Mouse (Mus musculus) ovary, postnatal 14 days (tissue): ENCODE measurements around the gene Ankrd34a.

Experiments
- DNase-seq: peaks from one replicate; pipeline ENCODE4 v3.0.0; 2022; ENCODE audit warnings: low spot score

The Ankrd34a gene

GRCm38 (mm10) chr3:96563267-96563666 lies 33.2 kb upstream of the Ankrd34a start:
- no peak for DNase-seq

GRCm38 (mm10) chr3:96563911-96564632 lies 32.4 kb upstream of the Ankrd34a start:
- no peak for DNase-seq

GRCm38 (mm10) chr3:96564633-96565032 lies 31.8 kb upstream of the Ankrd34a start:
- no peak for DNase-seq

- no peak for DNase-seq
Measured at GRCm38 (mm10) chr3:96565105-96565504, 31.3 kb upstream of the Ankrd34a start.

GRCm38 (mm10) chr3:96566661-96567450 lies 29.6 kb upstream of the Ankrd34a start:
- no peak for DNase-seq

- no peak for DNase-seq
Measured at GRCm38 (mm10) chr3:96568605-96569004, 27.8 kb upstream of the Ankrd34a start.

- DNase-seq, result no peak
Measured at GRCm38 (mm10) chr3:96569506-96569905, 26.9 kb upstream of the Ankrd34a start.

GRCm38 (mm10) chr3:96569966-96570605 lies 26.4 kb upstream of the Ankrd34a start:
- DNase-seq, result no peak

GRCm38 (mm10) chr3:96570643-96571042 lies 25.8 kb upstream of the Ankrd34a start:
- no peak for DNase-seq

- DNase-seq, result no peak
Measured at GRCm38 (mm10) chr3:96571336-96571735, 25.1 kb upstream of the Ankrd34a start.

GRCm38 (mm10) chr3:96571896-96572698 lies 24.3 kb upstream of the Ankrd34a start:
- DNase-seq, result no peak

GRCm38 (mm10) chr3:96573611-96574511 lies 22.6 kb upstream of the Ankrd34a start:
- no peak for DNase-seq

GRCm38 (mm10) chr3:96575272-96575984 lies 21.0 kb upstream of the Ankrd34a start:
- DNase-seq, result no peak

- DNase-seq, result no peak
Measured at GRCm38 (mm10) chr3:96576005-96576658, 20.3 kb upstream of the Ankrd34a start.

- DNase-seq, result peak; percentile 81
Measured at GRCm38 (mm10) chr3:96576690-96577541, 19.5 kb upstream of the Ankrd34a start, which contains the start of gene Gm16253. Gm16253 (plus strand) TSS chr3:96576984.

GRCm38 (mm10) chr3:96577566-96577965 lies 18.9 kb upstream of the Ankrd34a start:
- DNase-seq, result no peak

- DNase-seq, result no peak
Measured at GRCm38 (mm10) chr3:96578561-96579238, 17.7 kb upstream of the Ankrd34a start.

GRCm38 (mm10) chr3:96579239-96579750 lies 17.1 kb upstream of the Ankrd34a start:
- DNase-seq, result no peak
